Comparison of ENCODE assay signal across 9 mouse cellular contexts in the genomic region with DNA sequence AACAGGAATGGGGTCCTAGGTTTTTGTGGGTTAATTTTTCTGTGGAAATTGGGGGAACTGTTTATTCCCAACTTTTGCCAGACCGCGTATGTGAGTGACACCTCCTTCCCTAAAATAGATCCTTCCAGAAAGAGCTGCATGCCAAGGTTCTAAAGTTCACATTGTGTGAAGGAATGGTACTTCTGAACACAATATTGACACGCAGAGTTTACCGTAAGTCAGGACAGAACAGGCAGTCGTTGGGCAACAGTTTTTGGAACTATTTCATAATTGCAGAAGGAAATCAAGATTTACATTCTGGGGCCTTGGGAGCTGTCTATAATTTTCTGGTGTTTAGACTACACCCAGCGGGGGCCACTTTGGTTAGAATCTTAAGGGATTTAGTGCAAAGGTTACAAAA. TPM values are rescaled to one million over a fixed set of nuclear protein-coding genes. Genes with fewer than 3 reads are reported as not detected.
DNase-seq lines count a peak whose midpoint lies in the region; ATAC-seq and TF ChIP-seq lines count a peak whose summit lies in the region.
"Had no signal": no experiment of that assay in that cellular context is flagged by ENCODE, and none has a peak within 500 bp of the region (broad histone marks: within the 10 kb centered on the region; RNA-seq: fewer than 3 reads in every experiment).

No protein-coding gene starts in this region.

- H3K4me2 ChIP-seq in hindbrain, embryonic 14.5 days (replicated peaks): peak overlapping the region; percentile 90

- H3K36me3 ChIP-seq in heart, adult 2 months (ENCODE audit: control insufficient read depth, insufficient read depth, low read length): peaks cover 27% of the 10 kb centered on the region
- H3K36me3 ChIP-seq in hindbrain, embryonic 14.5 days (replicated peaks; ENCODE audit: control insufficient read depth, insufficient read depth): no peaks in the 10 kb centered on the region

- H3K79me2 ChIP-seq in heart, adult 2 months (replicated peaks; ENCODE audit: control insufficient read depth, insufficient read depth, low read length): peaks cover 6% of the 10 kb centered on the region

- no peak for ATAC-seq in hindbrain, embryonic 14.5 days (ENCODE audit: low FRiP score)

- no peak for DNase-seq in heart, adult 2 months
- DNase-seq in heart, postnatal 14 days: no peak
- DNase-seq in Muller cell, postnatal 12 days (ENCODE audit: inconsistent ontology term): peak; percentile 8
- no peak for DNase-seq in hindbrain, embryonic 14.5 days (ENCODE audit: low spot score)
- DNase-seq in lung, postnatal 25 days (ENCODE audit: low spot score): peak; percentile 67
- DNase-seq in left cerebral cortex, adult 9 months (ENCODE audit: low spot score in 2 of 2): no peak
- no peak for DNase-seq in thymus, postnatal 36 days
- no peak for DNase-seq in left cerebral cortex, adult 18-20 months (ENCODE audit: low spot score in 2 of 2)

- 11% methylated on average over 6 of the region's 6 CpGs for WGBS in heart, adult 2 months
- WGBS in hindbrain, embryonic 14.5 days: 77% methylated on average over 6 of the region's 6 CpGs

- H3K9ac ChIP-seq in heart, adult 2 months (ENCODE audit: low read depth, low read length): peak overlapping the region; percentile 55
- peak overlapping the region; percentile 97 for H3K9ac ChIP-seq in hindbrain, embryonic 14.5 days

- H3K9me3 ChIP-seq in hindbrain, embryonic 14.5 days (ENCODE audit: control insufficient read depth, low read length): no peaks in the 10 kb centered on the region

- no peak for TF ChIP-seq POLR2A in heart, adult 2 months (IDR thresholded peaks at IDR 0.05; ENCODE audit: insufficient read depth, low read depth, low read length)

- no peak for TF ChIP-seq EP300 in heart, adult 2 months (IDR thresholded peaks at IDR 0.05; ENCODE audit: insufficient read depth, low read depth, low read length)

- TF ChIP-seq CTCF in heart, adult 2 months (IDR thresholded peaks at IDR 0.05): no peak

- peak overlapping the region; percentile 92 for H3K27ac ChIP-seq in heart, adult 2 months
- H3K27ac ChIP-seq in hindbrain, embryonic 14.5 days: no peak overlapping the region

- H3K27me3 ChIP-seq in heart, adult 2 months (ENCODE audit: control insufficient read depth, insufficient read depth, low read length): no peaks in the 10 kb centered on the region
- no peaks in the 10 kb centered on the region for H3K27me3 ChIP-seq in hindbrain, embryonic 14.5 days (ENCODE audit: control insufficient read depth, insufficient read depth, low read length)

- intact Hi-C loops in heart, adult 2 months (cut with DNase I): loop anchor here (5.0 kb wide), 1 partner anchor 105 kb away; a partner anchor contains a TSS
- intact Hi-C loops in heart, postnatal 14 days (cut with DNase I): loop anchor here (2.0 kb wide), 1 partner anchor 57 kb away; a partner anchor contains a TSS

- peaks cover 10% of the 10 kb centered on the region for H3K4me1 ChIP-seq in heart, adult 2 months (ENCODE audit: control insufficient read depth, insufficient read depth, low read length)
- peaks cover 20% of the 10 kb centered on the region for H3K4me1 ChIP-seq in hindbrain, embryonic 14.5 days (replicated peaks; ENCODE audit: control insufficient read depth, insufficient read depth, low read length)

- peak overlapping the region; percentile 77 for H3K4me3 ChIP-seq in heart, adult 2 months
- H3K4me3 ChIP-seq in hindbrain, embryonic 14.5 days (replicated peaks; ENCODE audit: low read length): peak overlapping the region; percentile 100

RNA-seq across cellular contexts. Expression of a gene that starts 1.3 kb away (rescaled TPM):
- total RNA-seq in heart, adult 2 months (2021): 10 to 100 TPM; 28.6 to 29.4 TPM
- 8.7 and 14.2 TPM in 2 replicates for polyA plus RNA-seq in heart, adult 2 months (2012; rRNA removed)
- total RNA-seq in heart, postnatal 14 days (2021): 10 to 100 TPM; 39.0 to 40.4 TPM
- polyA plus RNA-seq in hindbrain, embryonic 14.5 days (2014; fragmentation: Nextera tagmentation; extraction: Ambion mirVana): 12.0 and 12.1 TPM in 2 replicates
- 10 to 100 TPM; 45.8 to 50.9 TPM for total RNA-seq in left cerebral cortex, adult 18-20 months (2021)

RNA-seq across cellular contexts. Expression of a gene that starts 24.5 kb away (rescaled TPM):
- total RNA-seq in heart, adult 2 months (2021): under 1 TPM; 0.23 to 0.32 TPM
- 0.57 and 1.1 TPM in 2 replicates for polyA plus RNA-seq in heart, adult 2 months (2012; rRNA removed)
- under 1 TPM; 0.72 to 0.98 TPM for total RNA-seq in heart, postnatal 14 days (2021)
- polyA plus RNA-seq in hindbrain, embryonic 14.5 days (2014; fragmentation: Nextera tagmentation; extraction: Ambion mirVana): 0.23 TPM in 1 of 2 replicates, not detected in the other
- 1 to 10 TPM; 2.8 to 3.3 TPM for total RNA-seq in left cerebral cortex, adult 18-20 months (2021)
- total RNA-seq: hematopoietic stem cell, adult 5-6 weeks had no signal

RNA-seq across cellular contexts. Expression of a gene that starts 36.6 kb away (rescaled TPM):
- not detected for total RNA-seq in heart, adult 2 months (2021)
- polyA plus RNA-seq in heart, adult 2 months (2012; rRNA removed): 4.6 and 8.8 TPM in 2 replicates
- not detected for total RNA-seq in heart, postnatal 14 days (2021)
- 0.29 TPM in 1 of 2 replicates, not detected in the other for polyA plus RNA-seq in hindbrain, embryonic 14.5 days (2014; fragmentation: Nextera tagmentation; extraction: Ambion mirVana)
- not detected for total RNA-seq in left cerebral cortex, adult 18-20 months (2021)

RNA-seq across cellular contexts. Expression of a gene that starts 57.3 kb away (rescaled TPM):
- 100 to 1,000 TPM in 1 of 2 experiments, 10 to 100 TPM in 1; 95.2 to 126 TPM for total RNA-seq in heart, adult 2 months (2021)
- polyA plus RNA-seq in heart, adult 2 months (2012; rRNA removed): 111 and 144 TPM in 2 replicates
- total RNA-seq in heart, postnatal 14 days (2021): 100 to 1,000 TPM; 101 to 103 TPM
- 3.9 and 4.4 TPM in 2 replicates for polyA plus RNA-seq in hindbrain, embryonic 14.5 days (2014; fragmentation: Nextera tagmentation; extraction: Ambion mirVana)
- 10 to 100 TPM; 94.6 to 96.9 TPM for total RNA-seq in left cerebral cortex, adult 18-20 months (2021)

Comparison
In these comparisons a context has a peak if more than half of its experiments do, and no peak if none do; other contexts are left out.
1. DNase-seq: peak in Muller cell, postnatal 12 days (single experiment) and lung, postnatal 25 days (single experiment); none in heart, adult 2 months (0 of 2), heart, postnatal 14 days (0 of 2), hindbrain, embryonic 14.5 days (single experiment), left cerebral cortex, adult 9 months (0 of 2), thymus, postnatal 36 days (0 of 2) and left cerebral cortex, adult 18-20 months (0 of 2).